Mouse (Mus musculus): Measurements from ENCODE around the gene Degs1.
A peak's percentile ranks its signal among the peaks of the same experiment; 100 is the strongest.
"Not testable (repeated sequence)": the region's sequence is repeated elsewhere in the genome, so short reads cannot be mapped to it uniquely, and the experiment has no call there.

The Degs1 gene

GRCm38 (mm10) chr1:182282091-182283075, at the start of gene Degs1:
TSS of gene Degs1 (minus strand) at chr1:182282804.
- DNase-seq (ENCODE audit: low spot score in 2 of 2), result peak; percentile 85 to 93

GRCm38 (mm10) chr1:182325919-182326318, 43.3 kb upstream of the Degs1 start:
- DNase-seq (ENCODE audit: low spot score in 2 of 2), result no peak

- no peak for DNase-seq (ENCODE audit: low spot score in 2 of 2)
Observed at GRCm38 (mm10) chr1:182324552-182324951, 41.9 kb upstream of the Degs1 start.

- no peak for DNase-seq (ENCODE audit: low spot score in 2 of 2)
Observed at GRCm38 (mm10) chr1:182323139-182323538, 40.5 kb upstream of the Degs1 start.

- no peak for DNase-seq (ENCODE audit: low spot score in 2 of 2)
Observed at GRCm38 (mm10) chr1:182314201-182314600, 31.6 kb upstream of the Degs1 start.

GRCm38 (mm10) chr1:182313181-182313580, 30.6 kb upstream of the Degs1 start:
- DNase-seq (ENCODE audit: low spot score in 2 of 2), result no peak

GRCm38 (mm10) chr1:182311376-182311775, 28.8 kb upstream of the Degs1 start:
- DNase-seq (ENCODE audit: low spot score in 2 of 2), result peak in 1 of 2 experiments; percentile 32

GRCm38 (mm10) chr1:182310316-182310715, 27.7 kb upstream of the Degs1 start:
- no peak for DNase-seq (ENCODE audit: low spot score in 2 of 2)

GRCm38 (mm10) chr1:182309403-182309802, 26.8 kb upstream of the Degs1 start:
- no peak for DNase-seq (ENCODE audit: low spot score in 2 of 2)

- no peak for DNase-seq (ENCODE audit: low spot score in 2 of 2)
Observed at GRCm38 (mm10) chr1:182302916-182303315, 20.3 kb upstream of the Degs1 start.

GRCm38 (mm10) chr1:182302176-182302870, 19.7 kb upstream of the Degs1 start:
- DNase-seq (ENCODE audit: low spot score in 2 of 2), result no peak

- DNase-seq (ENCODE audit: low spot score in 2 of 2), result no peak
Observed at GRCm38 (mm10) chr1:182297821-182298220, 15.2 kb upstream of the Degs1 start.

- DNase-seq (ENCODE audit: low spot score in 2 of 2), result no peak
Observed at GRCm38 (mm10) chr1:182297246-182297645, 14.6 kb upstream of the Degs1 start.

GRCm38 (mm10) chr1:182296816-182297215, 14.2 kb upstream of the Degs1 start:
- no peak for DNase-seq (ENCODE audit: low spot score in 2 of 2)

- no peak for DNase-seq (ENCODE audit: low spot score in 2 of 2)
Observed at GRCm38 (mm10) chr1:182296141-182296540, 13.5 kb upstream of the Degs1 start.

- peak; percentile 51 to 62 for DNase-seq (ENCODE audit: low spot score in 2 of 2)
Observed at GRCm38 (mm10) chr1:182292291-182292690, 9.7 kb upstream of the Degs1 start.

GRCm38 (mm10) chr1:182290741-182291140, 8.1 kb upstream of the Degs1 start:
- DNase-seq (ENCODE audit: low spot score in 2 of 2), result not testable (repeated sequence)

- no peak for DNase-seq (ENCODE audit: low spot score in 2 of 2)
Observed at GRCm38 (mm10) chr1:182289781-182290180, 7.2 kb upstream of the Degs1 start.

- DNase-seq (ENCODE audit: low spot score in 2 of 2), result no peak
Observed at GRCm38 (mm10) chr1:182288601-182289000, 6.0 kb upstream of the Degs1 start.

GRCm38 (mm10) chr1:182287781-182288180, 5.2 kb upstream of the Degs1 start:
- DNase-seq (ENCODE audit: low spot score in 2 of 2), result no peak

GRCm38 (mm10) chr1:182284795-182285194, 2.2 kb upstream of the Degs1 start:
- no peak for DNase-seq (ENCODE audit: low spot score in 2 of 2)

- DNase-seq (ENCODE audit: low spot score in 2 of 2), result no peak
Observed at GRCm38 (mm10) chr1:182283231-182283630, 627 bp upstream of the Degs1 start.

GRCm38 (mm10) chr1:182281251-182281711, 1.3 kb downstream of the Degs1 start:
- peak; percentile 44 to 45 for DNase-seq (ENCODE audit: low spot score in 2 of 2)

Data from thymus, postnatal 10 days (tissue).